Mouse (Mus musculus): ENCODE results near the gene Jkamp. TPM values are rescaled to one million over a fixed set of nuclear protein-coding genes. Genes with fewer than 3 reads are reported as not detected.

The Jkamp gene
- polyA plus RNA-seq, 1 experiment from 2014 or later: 59.6 TPM

- H3K4me3 ChIP-seq (ENCODE audit: low read length): no peak overlapping the region
- H3K36me3 ChIP-seq (ENCODE audit: control insufficient read depth, insufficient read depth, low read length): no peaks in the 10 kb centered on the region
- no peak overlapping the region for H3K27ac ChIP-seq (ENCODE audit: low read length)
- H3K27me3 ChIP-seq (replicated peaks; ENCODE audit: control insufficient read depth, insufficient read depth, low read length): no peaks in the 10 kb centered on the region
- H3K9ac ChIP-seq (ENCODE audit: low read depth, low read length): no peak overlapping the region
- no peaks in the 10 kb centered on the region for H3K9me3 ChIP-seq (ENCODE audit: control insufficient read depth, low read length)
- WGBS: 77% methylated on average over 6 of the region's 6 CpGs
- H3K4me1 ChIP-seq (ENCODE audit: control insufficient read depth, insufficient read depth, low read length): no peaks in the 10 kb centered on the region
- H3K4me2 ChIP-seq (ENCODE audit: low read depth, low read length): no peak overlapping the region
- ATAC-seq: no peak
These were observed 29.7 kb downstream of the Jkamp start for GRCm38 (mm10) chr12:72115126-72115525.

- Histone ChIP-seq H3K27me3 (replicated peaks; ENCODE audit: control insufficient read depth, insufficient read depth, low read length) (no peaks in the 10 kb centered on the region), H3K9me3 (ENCODE audit: control insufficient read depth, low read length) (no peaks in the 10 kb centered on the region), H3K27ac (ENCODE audit: low read length) (no peak overlapping the region), H3K4me3 (ENCODE audit: low read length) (no peak overlapping the region), H3K4me2 (ENCODE audit: low read depth, low read length) (no peak overlapping the region), H3K9ac (ENCODE audit: low read depth, low read length) (no peak overlapping the region), H3K36me3 (ENCODE audit: control insufficient read depth, insufficient read depth, low read length) (no peaks in the 10 kb centered on the region), H3K4me1 (ENCODE audit: control insufficient read depth, insufficient read depth, low read length) (no peaks in the 10 kb centered on the region)
- WGBS: 69% methylated on average over 21 of the region's 23 CpGs
- no peak for ATAC-seq
These were observed 30.4 kb downstream of the Jkamp start for GRCm38 (mm10) chr12:72115686-72116345.

- Histone ChIP-seq H3K4me2 (ENCODE audit: low read depth, low read length) (no peak overlapping the region), H3K9me3 (ENCODE audit: control insufficient read depth, low read length) (no peaks in the 10 kb centered on the region), H3K27me3 (replicated peaks; ENCODE audit: control insufficient read depth, insufficient read depth, low read length) (no peaks in the 10 kb centered on the region), H3K27ac (ENCODE audit: low read length) (no peak overlapping the region), H3K9ac (ENCODE audit: low read depth, low read length) (no peak overlapping the region), H3K4me1 (ENCODE audit: control insufficient read depth, insufficient read depth, low read length) (no peaks in the 10 kb centered on the region), H3K4me3 (ENCODE audit: low read length) (no peak overlapping the region), H3K36me3 (ENCODE audit: control insufficient read depth, insufficient read depth, low read length) (no peaks in the 10 kb centered on the region)
- WGBS: 91% methylated on average over 10 of the region's 10 CpGs
- ATAC-seq: no peak
These were observed 43.8 kb downstream of the Jkamp start for GRCm38 (mm10) chr12:72129203-72129602.

DNA sequence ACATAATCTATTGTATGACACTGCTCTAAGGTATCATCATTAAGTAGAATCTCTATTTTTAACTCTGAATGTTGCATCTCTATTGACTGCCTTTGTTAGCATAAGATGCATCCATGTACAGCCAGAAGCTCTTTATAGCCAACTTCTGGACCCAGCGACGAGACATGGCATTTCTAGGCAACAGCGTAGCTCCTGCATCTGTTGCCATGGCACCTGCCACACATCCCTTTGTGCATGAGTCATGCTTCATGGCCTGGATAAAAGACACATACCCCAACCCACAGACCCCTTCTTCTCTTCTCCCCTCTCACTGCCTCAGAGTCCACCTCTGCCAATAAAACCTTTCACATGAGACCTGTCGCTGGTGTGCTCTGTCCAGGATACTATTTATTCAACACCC, 65.4 kb downstream of the Jkamp start:
- H3K4me2 ChIP-seq (ENCODE audit: low read depth, low read length): no peak overlapping the region
- H3K9ac ChIP-seq (ENCODE audit: low read depth, low read length): no peak overlapping the region
- no peaks in the 10 kb centered on the region for H3K27me3 ChIP-seq (replicated peaks; ENCODE audit: control insufficient read depth, insufficient read depth, low read length)
- 76% methylated on average over 4 of the region's 4 CpGs for WGBS
- H3K27ac ChIP-seq (ENCODE audit: low read length): no peak overlapping the region
- no peaks in the 10 kb centered on the region for H3K4me1 ChIP-seq (ENCODE audit: control insufficient read depth, insufficient read depth, low read length)
- H3K4me3 ChIP-seq (ENCODE audit: low read length): no peak overlapping the region
- no peaks in the 10 kb centered on the region for H3K9me3 ChIP-seq (ENCODE audit: control insufficient read depth, low read length)
- H3K36me3 ChIP-seq (ENCODE audit: control insufficient read depth, insufficient read depth, low read length): no peaks in the 10 kb centered on the region
- ATAC-seq: no peak

Small RNA genes within 50 kb of the gene (microRNA-seq; reads per million reads assigned to microRNA genes)
- not detected for gene Gm24466

Other genes starting within 250 kb of the Jkamp start
- 0.36 and 0.38 TPM in 2 replicates for gene Gpr135, start 14.5 kb upstream of the Jkamp start, polyA plus RNA-seq (2015; fragmentation: Nextera tagmentation; extraction: Ambion mirVana)
- 13.6 and 15.7 TPM in 2 replicates for gene L3hypdh, start 150 bp upstream of the Jkamp start, polyA plus RNA-seq (2015; fragmentation: Nextera tagmentation; extraction: Ambion mirVana)
- not detected in 2 replicates for gene Ccdc175, start 99.4 kb downstream of the Jkamp start, polyA plus RNA-seq (2015; fragmentation: Nextera tagmentation; extraction: Ambion mirVana)

Measured in intestine, embryonic 16.5 days (tissue).